Mouse (Mus musculus) skeletal muscle tissue, adult 2 months (tissue): ENCODE measurements around the gene Srxn1.
A peak's percentile ranks its signal among the peaks of the same experiment; 100 is the strongest.

Experiments
- DNase-seq: peaks from one replicate; pipeline ENCODE4 v3.0.0-alpha.2; 2012; ENCODE audit warnings: low read depth, low spot score

Gene Srxn1

GRCm38 (mm10) chr2:152089581-152089980 lies 15.7 kb upstream of the Srxn1 start:
- DNase-seq: no peak

- DNase-seq: no peak
Measured at GRCm38 (mm10) chr2:152090486-152090885, 14.8 kb upstream of the Srxn1 start.

- DNase-seq: no peak
Measured at GRCm38 (mm10) chr2:152091342-152092056, 13.8 kb upstream of the Srxn1 start.

GRCm38 (mm10) chr2:152092927-152093326 lies 12.4 kb upstream of the Srxn1 start:
- DNase-seq: no peak

DNA sequence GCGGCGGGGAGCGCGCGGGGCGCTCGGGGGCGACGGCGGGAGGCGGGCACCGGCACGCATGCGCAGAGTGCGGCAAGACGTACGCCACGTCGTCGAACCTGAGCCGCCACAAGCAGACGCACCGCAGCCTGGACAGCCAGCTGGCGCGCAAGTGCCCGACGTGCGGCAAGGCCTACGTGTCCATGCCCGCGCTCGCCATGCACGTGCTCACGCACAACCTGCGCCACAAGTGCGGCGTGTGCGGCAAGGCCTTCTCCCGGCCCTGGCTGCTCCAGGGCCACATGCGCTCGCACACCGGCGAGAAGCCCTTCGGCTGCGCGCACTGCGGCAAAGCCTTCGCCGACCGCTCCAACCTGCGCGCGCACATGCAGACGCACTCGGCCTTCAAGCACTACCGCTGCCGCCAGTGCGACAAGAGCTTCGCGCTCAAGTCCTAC lies 11.9 kb upstream of the Srxn1 start:
- no peak for DNase-seq

GRCm38 (mm10) chr2:152094856-152095545 lies 10.3 kb upstream of the Srxn1 start:
- no peak for DNase-seq

DNA sequence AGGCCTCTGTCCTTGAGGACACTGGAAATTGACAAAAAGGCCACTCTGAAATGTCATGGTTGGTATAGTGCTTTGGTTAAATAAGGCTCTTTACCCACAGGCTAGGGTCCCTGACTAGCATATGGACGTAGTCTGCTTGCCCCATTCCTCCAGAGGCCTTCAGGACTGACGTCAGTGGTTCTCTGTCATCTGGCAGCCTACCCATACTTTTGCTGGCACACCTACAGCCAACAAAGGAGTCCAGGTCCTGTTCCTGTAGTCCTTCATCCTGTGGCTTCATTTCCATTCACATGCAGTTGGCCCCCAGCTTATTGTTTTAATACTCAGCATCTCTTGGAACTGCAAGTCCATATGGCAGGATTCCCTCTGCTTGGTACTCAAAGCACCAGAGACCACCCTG lies 8.4 kb upstream of the Srxn1 start:
- no peak for DNase-seq

DNA sequence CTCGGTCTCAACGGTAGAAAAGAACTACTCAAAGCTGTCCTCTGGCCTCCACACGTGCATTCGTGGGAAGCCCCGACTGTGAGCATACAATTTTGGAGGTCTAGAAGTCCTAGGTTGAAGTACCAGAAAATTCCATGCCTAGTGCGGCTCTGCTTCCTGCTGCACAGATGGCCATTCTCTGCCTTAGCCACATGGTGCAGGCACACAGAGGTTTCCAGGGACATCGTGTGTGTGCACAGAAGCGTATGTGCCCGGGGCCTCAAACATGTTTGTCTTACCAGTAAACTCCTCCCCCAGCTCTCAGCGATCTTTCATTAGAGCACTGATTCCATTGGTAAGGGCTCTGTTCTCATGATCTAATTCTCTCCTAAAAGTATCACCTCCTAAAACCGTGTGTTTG lies 7.4 kb upstream of the Srxn1 start:
- no peak for DNase-seq

GRCm38 (mm10) chr2:152099538-152099937 lies 5.8 kb upstream of the Srxn1 start:
- DNase-seq: no peak

DNA sequence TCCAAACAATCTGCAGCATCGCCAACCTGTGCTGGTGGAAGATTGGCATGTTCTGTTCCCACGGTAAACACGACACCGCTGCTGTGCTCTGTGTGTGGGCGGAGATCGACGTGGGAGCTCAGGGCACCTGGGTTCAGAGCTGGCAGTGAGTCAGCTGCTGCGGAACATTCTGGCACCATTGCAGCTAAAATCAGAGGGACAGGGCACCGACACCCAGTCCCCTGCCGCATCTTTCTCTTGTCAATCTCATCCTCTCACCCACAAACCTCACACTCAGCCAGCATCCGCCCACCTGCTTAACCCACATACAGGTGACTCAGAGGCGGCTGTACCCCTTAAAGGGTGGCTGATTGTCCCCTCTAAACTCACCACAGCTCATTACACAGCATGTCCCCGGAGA lies 3.6 kb upstream of the Srxn1 start:
- no peak for DNase-seq

GRCm38 (mm10) chr2:152102369-152102768 lies 2.9 kb upstream of the Srxn1 start:
- DNase-seq: no peak

DNA sequence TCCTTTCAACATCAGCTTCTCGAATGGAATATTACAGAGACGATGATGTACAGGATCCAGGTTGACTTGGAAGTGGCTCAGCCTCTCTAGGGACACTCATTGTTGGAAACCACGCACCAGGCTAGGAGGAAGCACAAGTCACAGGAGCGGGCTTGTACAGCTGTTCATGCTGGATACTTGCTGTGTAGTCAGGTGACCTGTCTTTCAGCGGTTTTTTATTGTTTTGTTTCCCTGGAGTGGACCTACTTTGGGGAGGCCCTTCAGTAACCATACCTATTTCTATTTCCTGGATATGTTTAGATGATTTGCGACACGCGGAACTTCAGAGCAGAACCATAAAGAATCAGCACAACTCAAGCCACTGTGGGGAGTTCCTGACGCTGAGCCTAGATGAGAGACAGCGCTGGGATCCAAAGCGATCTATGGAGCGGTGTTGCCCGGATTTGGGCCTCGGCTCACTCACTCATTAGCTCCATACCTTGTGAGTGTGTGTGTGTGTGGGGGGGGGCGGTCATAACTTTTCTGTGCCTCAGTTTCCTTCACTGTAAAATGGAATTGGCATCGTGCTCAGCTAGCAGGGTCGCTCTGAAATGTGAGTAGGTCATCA lies 502 bp upstream of the Srxn1 start:
- DNase-seq: no peak

DNA sequence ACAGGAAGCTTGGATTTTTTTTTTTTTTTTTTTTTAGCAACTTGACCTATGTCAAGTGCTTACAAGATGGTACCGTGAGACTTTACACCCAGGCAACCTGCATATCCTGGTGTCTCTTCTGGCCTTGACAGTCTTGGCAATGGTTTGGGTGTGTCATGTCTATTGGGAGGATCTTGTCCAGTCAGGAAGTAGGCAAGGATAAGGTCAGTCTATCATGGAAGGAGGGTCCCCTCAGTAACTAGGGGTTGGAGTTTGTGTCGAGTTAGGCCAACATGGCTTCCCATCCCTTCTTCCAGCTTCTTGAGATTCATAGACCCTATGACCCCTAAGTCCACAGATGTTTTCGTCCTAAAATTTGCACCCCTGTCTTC lies 894 bp downstream of the Srxn1 start:
- no peak for DNase-seq

DNA sequence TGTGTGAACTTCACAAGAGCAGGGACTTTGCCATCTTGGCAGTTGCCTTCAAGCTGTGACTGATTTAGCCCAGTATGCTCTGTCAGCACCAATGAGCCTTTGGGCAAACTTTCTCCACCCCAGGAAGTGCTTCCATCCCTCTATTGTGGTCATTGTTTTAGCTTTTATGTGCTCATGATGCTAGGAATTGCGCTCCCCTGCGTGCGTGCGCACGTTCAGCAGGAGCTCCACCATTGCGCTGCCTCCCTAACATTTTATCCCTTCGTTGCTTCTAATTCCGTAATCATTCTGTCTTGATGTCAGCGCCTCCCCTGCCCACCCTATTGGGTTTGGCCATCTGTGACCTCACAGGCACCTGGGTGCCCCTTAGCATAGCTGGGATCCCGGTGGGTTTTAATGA lies 1.3 kb downstream of the Srxn1 start:
- no peak for DNase-seq

DNA sequence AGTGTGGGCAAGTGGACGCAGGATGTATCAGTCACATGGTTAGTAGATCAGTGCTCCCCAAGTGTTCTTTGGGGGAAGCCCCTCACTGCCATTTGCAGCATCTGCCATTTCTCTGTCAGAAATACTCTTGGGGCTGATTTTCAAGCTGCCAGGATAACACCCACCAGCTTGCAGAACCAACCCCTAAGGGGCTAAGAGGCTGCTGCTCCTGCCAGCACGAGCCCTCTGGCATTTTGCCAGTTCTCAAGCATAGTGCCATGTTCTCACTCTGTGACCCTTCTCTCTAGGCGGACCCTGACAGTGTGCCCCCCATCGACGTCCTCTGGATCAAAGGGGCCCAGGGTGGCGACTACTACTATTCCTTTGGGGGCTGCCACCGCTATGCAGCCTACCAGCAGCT lies 3.4 kb downstream of the Srxn1 start:
- no peak for DNase-seq

- DNase-seq: no peak
Measured at GRCm38 (mm10) chr2:152109386-152109785, 4.1 kb downstream of the Srxn1 start.

- no peak for DNase-seq
Measured at GRCm38 (mm10) chr2:152111311-152111710, 6.0 kb downstream of the Srxn1 start.

GRCm38 (mm10) chr2:152111920-152112319 lies 6.6 kb downstream of the Srxn1 start:
- DNase-seq: peak; percentile 81

GRCm38 (mm10) chr2:152112490-152112889 lies 7.2 kb downstream of the Srxn1 start:
- DNase-seq: no peak

- no peak for DNase-seq
Measured at GRCm38 (mm10) chr2:152112970-152113369, 7.7 kb downstream of the Srxn1 start.

GRCm38 (mm10) chr2:152114057-152114975 lies 9.0 kb downstream of the Srxn1 start:
- no peak for DNase-seq

GRCm38 (mm10) chr2:152117694-152118093 lies 12.4 kb downstream of the Srxn1 start:
- DNase-seq: no peak
